Mouse (Mus musculus): ENCODE data around the gene Soga3.

The Soga3 gene

GRCm38 (mm10) chr10:29206730-29207129 is 63.1 kb downstream of the Soga3 start:
- peak; percentile 68 for DNase-seq (ENCODE audit: low read depth, low spot score)

GRCm38 (mm10) chr10:29208735-29209134 is 65.1 kb downstream of the Soga3 start:
- no peak for DNase-seq (ENCODE audit: low read depth, low spot score)

- DNase-seq (ENCODE audit: low read depth, low spot score) = peak; percentile 46
Measured at GRCm38 (mm10) chr10:29211453-29211852, 67.8 kb downstream of the Soga3 start, which contains the start of gene 9330159F19Rik. Gene 9330159F19Rik (plus strand): TSS chr10:29211606.

GRCm38 (mm10) chr10:29213534-29214100 is 70.0 kb downstream of the Soga3 start:
- no peak for DNase-seq (ENCODE audit: low read depth, low spot score)

- no peak for DNase-seq (ENCODE audit: low read depth, low spot score)
Measured at GRCm38 (mm10) chr10:29216957-29217356, 73.3 kb downstream of the Soga3 start.

GRCm38 (mm10) chr10:29217451-29217850 is 73.8 kb downstream of the Soga3 start:
- DNase-seq (ENCODE audit: low read depth, low spot score) = no peak

- DNase-seq (ENCODE audit: low read depth, low spot score) = no peak
Measured at GRCm38 (mm10) chr10:29225329-29225728, 81.7 kb downstream of the Soga3 start.

- no peak for DNase-seq (ENCODE audit: low read depth, low spot score)
Measured at GRCm38 (mm10) chr10:29231208-29231607, 87.6 kb downstream of the Soga3 start.

Data from ZHBTc4 (cell line).